Mouse (Mus musculus) liver, adult 2 months (tissue): ENCODE measurements at regions not wholly inside any gene's neighbourhood (a gene's known extent, or its start where the extent isn't known, plus 50 kb on each side); places are given as distances from the start of the nearest gene placed in this dataset.

Experiments used
- CTCF ChIP-seq: fragments of 200-500 bp; IDR thresholded peaks from 2 replicates; pipeline ENCODE4 v1.5.1; 2011; ENCODE audit warnings: low read depth, low read length, control low read depth
- POLR2A ChIP-seq: fragments of 200-500 bp; IDR thresholded peaks from 2 replicates; pipeline ENCODE4 v1.6.1; 2011; ENCODE audit warnings: low read length, control low read depth; ENCODE audit not compliant: insufficient read depth; ENCODE audit errors: extremely low read depth

GRCm38 (mm10) chr9:31997178-31998097, 84.2 kb upstream of the Barx2 start:
- no peak for TF ChIP-seq CTCF
- no peak for TF ChIP-seq POLR2A
